Mouse (Mus musculus): Measurements from ENCODE around the gene Cfap58.

The Cfap58 gene

DNA sequence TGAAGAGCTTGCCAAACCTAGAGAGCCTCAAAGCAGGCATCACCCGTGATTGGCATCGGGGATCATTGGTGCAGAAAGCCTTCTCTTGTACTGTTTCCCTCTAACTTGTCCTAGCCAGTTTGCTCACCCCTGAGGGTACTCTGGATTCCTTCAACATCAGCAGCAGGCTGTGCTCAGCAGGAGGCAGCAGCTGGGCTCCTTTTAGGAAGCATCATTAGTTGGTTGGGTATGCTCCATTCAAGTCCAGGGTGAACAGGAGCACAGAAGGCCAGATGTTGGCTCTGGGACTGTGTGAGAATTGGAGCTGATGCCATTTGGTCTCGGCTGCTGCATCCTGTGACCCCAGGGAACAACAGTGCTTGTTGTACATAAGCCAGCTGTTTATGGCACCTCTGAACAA is 142.2 kb downstream of the Cfap58 start:
- no peak for DNase-seq (ENCODE audit: low spot score in 2 of 2)

DNA sequence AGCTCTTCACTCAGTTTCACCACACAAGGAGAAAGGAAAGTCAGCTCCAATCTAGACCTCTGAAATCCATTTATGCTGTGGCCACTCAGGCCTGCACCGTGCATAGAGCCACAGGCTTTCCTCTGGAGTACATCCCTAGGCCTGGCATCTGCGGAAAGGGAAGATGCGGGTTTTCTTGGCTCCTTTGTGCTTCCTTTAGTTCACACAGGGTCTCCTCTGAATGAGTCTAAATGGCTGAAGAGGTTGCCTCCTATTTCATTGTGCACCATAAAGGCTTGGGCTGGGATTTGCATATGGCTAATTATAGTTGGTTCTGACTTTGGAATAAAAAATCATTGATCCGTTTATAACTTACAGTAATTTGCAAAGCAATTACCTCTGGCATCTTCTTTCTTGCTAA is 144.0 kb downstream of the Cfap58 start:
- DNase-seq (ENCODE audit: low spot score in 2 of 2) = no peak

Data from right cerebral cortex, postnatal 10 days (tissue).